Mouse (Mus musculus) forebrain, embryonic 16.5 days (tissue): ENCODE measurements at regions not wholly inside any gene's neighbourhood (a gene's known extent, or its start where the extent isn't known, plus 50 kb on each side); places are given as distances from the start of the nearest gene placed in this dataset.

Experiments used
- ATAC-seq: fragments of 200-750 bp; cut with Nextera tagmentation; 2 replicates; pipeline ENCODE4 v1.8.0; 2017; ENCODE audit warnings: mild to moderate bottlenecking, moderate library complexity
- H3K27ac ChIP-seq: fragments of 300-500 bp; sonication (generic); 2 replicates; pipeline ENCODE4 v1.5.1; 2014; ENCODE audit warnings: low read length, control low read depth
- H3K27me3 ChIP-seq: fragments of 300-500 bp; sonication (generic); replicated peaks from 2 replicates; pipeline ENCODE4 v1.6.1; 2014; ENCODE audit warnings: low read length; ENCODE audit not compliant: control insufficient read depth, insufficient read depth
- H3K36me3 ChIP-seq: fragments of 300-500 bp; sonication (generic); 2 replicates; pipeline ENCODE4 v1.6.1; 2014; ENCODE audit not compliant: control insufficient read depth, insufficient read depth
- H3K4me1 ChIP-seq: fragments of 300-500 bp; sonication (generic); replicated peaks from 2 replicates; pipeline ENCODE4 v1.6.1; 2014; ENCODE audit warnings: low read length; ENCODE audit not compliant: control insufficient read depth, insufficient read depth
- H3K4me2 ChIP-seq: fragments of 300-500 bp; sonication (generic); 2 replicates; pipeline ENCODE4 v1.6.1; 2014; ENCODE audit warnings: mild to moderate bottlenecking, low read length, control low read depth
- H3K4me3 ChIP-seq: fragments of 300-500 bp; sonication (generic); replicated peaks from 2 replicates; pipeline ENCODE4 v1.5.1; 2014; ENCODE audit warnings: mild to moderate bottlenecking, low read length, control low read depth
- H3K9ac ChIP-seq: fragments of 300-500 bp; sonication (generic); replicated peaks from 2 replicates; pipeline ENCODE4 v1.6.1; 2014; ENCODE audit warnings: low read depth, low read length, control low read depth
- H3K9me3 ChIP-seq: fragments of 300-500 bp; sonication (generic); 2 replicates; pipeline ENCODE4 v1.6.1; 2016; ENCODE audit warnings: low read length; ENCODE audit not compliant: control insufficient read depth
- WGBS: fragments of 180-500 bp; shearing (Covaris S2); extraction: QIAGEN DNeasy Blood & Tissue Kit; methylation state at CpG from one replicate; pipeline ENCODE4 v1.1.7; 2014; 5-methylcytosine and 5-hydroxymethylcytosine counted together

DNA sequence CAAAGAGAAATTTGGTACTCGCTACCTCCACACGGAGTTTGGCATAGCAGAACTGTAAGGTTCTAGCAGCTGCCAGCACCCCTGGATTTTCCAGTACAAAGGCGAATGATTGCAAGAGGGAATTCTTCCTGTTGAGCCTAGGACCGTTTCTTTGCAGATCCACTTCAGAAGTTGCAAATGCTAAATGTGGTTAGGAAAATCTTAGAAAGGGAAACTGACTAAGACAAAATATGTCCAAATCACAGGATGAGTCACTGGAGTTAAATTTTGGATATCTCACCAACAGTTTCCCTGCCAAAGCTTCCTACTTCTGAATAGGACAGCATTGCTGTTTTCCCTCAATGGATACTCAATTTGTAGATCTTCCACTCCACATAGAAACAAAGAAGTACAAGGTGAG is 395.4 kb upstream of the Ubash3b start:
- Histone ChIP-seq H3K4me3 (no peak overlapping the region), H3K27ac (no peak overlapping the region), H3K4me1 (no peaks in the 10 kb centered on the region), H3K9ac (no peak overlapping the region), H3K27me3 (no peaks in the 10 kb centered on the region), H3K9me3 (no peaks in the 10 kb centered on the region), H3K4me2 (no peak overlapping the region), H3K36me3 (peaks cover 2% of the 10 kb centered on the region; the same call in 1 of the 2 replicates)
- ATAC-seq, result no peak
- 92% methylated on average over 4 of the region's 4 CpGs for WGBS

DNA sequence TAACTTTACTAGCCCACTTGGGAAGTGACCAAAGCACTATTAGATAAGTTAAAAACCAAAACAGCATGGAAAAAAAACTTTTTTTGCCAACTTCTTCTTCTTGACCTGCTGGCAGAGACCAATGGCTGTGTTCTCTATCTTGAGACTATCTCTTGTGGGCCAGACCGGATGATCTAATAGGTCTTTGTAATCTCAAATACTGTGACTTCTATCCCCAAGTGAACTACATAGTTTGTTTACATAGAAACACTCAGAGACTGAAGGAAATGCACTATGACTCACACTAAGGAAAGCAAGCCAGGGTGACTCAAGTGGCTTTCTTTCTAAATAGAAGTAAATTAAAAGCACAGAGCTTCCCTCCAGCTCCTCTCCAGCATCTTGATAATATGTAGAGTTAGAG is 384.3 kb upstream of the Ubash3b start:
- no peaks in the 10 kb centered on the region for H3K9me3 ChIP-seq
- no peak overlapping the region for H3K4me2 ChIP-seq
- no peaks in the 10 kb centered on the region for H3K27me3 ChIP-seq
- no peak for ATAC-seq
- WGBS, result 71% methylated on average over 1 of the region's 1 CpGs
- no peaks in the 10 kb centered on the region for H3K4me1 ChIP-seq
- H3K4me3 ChIP-seq, result no peak overlapping the region
- no peak overlapping the region for H3K27ac ChIP-seq
- no peaks in the 10 kb centered on the region for H3K36me3 ChIP-seq
- H3K9ac ChIP-seq, result no peak overlapping the region

DNA sequence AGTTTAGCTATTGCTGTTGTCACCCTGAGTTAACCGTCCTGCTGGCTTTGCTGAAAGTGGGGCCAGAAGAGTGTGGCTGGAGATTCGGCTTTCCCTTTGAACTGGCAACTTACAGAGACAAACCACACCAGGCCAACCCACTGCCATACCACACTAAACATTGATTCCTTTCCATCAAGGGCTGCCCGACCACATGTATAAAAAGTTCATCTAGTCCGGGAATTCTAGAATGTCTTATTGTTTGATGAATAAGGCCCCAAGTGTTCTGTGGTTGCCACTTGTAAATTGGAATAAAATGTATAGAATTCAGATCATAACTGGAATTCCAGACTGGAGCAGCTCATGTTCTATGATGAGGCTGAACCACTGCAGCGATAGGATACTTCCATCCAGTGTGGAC is 381.0 kb upstream of the Ubash3b start:
- H3K9ac ChIP-seq, result no peak overlapping the region
- H3K4me3 ChIP-seq, result no peak overlapping the region
- no peaks in the 10 kb centered on the region for H3K27me3 ChIP-seq
- H3K27ac ChIP-seq, result no peak overlapping the region
- no peaks in the 10 kb centered on the region for H3K36me3 ChIP-seq
- 88% methylated on average over 5 of the region's 5 CpGs for WGBS
- ATAC-seq, result no peak
- no peaks in the 10 kb centered on the region for H3K4me1 ChIP-seq
- H3K4me2 ChIP-seq, result no peak overlapping the region
- H3K9me3 ChIP-seq, result no peaks in the 10 kb centered on the region

DNA sequence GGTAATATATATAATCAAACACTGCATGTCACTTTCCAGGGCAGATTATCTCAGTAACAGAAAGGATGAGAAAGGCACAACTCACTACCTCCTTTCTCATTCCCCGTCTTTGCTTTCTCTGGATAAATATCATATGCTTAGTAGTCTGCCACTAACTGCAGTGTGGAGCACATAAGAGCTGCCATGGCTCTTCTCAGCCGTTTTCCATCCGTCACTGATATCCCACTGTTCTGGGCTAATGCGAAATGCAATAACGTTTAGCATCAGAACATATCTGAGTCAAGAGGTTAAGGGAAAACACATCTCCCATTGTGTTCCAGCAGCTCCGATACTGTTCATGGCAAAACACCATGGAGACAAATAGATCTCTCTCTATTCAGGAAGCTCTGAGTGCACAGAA is 379.8 kb upstream of the Ubash3b start:
- ATAC-seq, result no peak

DNA sequence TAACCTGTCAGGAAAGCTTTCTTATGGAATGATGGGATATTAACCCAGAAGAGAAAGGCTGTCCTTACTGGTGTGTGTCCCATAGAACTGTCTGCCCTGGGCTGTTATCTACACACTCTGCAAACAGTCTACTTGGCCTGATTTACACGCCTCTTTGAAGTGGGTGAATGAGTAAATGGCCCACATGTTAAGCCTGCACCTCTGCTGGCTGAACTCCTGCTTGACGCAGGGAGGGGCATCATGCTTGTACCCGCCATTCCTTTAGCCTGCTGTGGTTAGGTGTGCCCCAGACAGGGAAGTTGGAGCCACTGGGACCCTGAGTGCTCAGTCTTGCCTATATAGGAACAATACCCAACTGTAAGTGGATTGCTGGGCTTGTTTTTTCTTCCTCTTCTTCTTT is 371.3 kb upstream of the Ubash3b start:
- Histone ChIP-seq H3K4me1 (no peaks in the 10 kb centered on the region), H3K4me3 (no peak overlapping the region), H3K9ac (no peak overlapping the region), H3K9me3 (no peaks in the 10 kb centered on the region), H3K27ac (no peak overlapping the region), H3K36me3 (no peaks in the 10 kb centered on the region), H3K27me3 (no peaks in the 10 kb centered on the region), H3K4me2 (no peak overlapping the region)
- ATAC-seq, result no peak
- 90% methylated on average over 3 of the region's 3 CpGs for WGBS

More for the DNA sequence above, 379.8 kb upstream of the Ubash3b start:
- Histone ChIP-seq H3K27ac (peak overlapping the region; percentile 22; the same call in 1 of the 2 replicates), H3K4me3 (no peak overlapping the region), H3K27me3 (no peaks in the 10 kb centered on the region), H3K9ac (no peak overlapping the region), H3K4me1 (no peaks in the 10 kb centered on the region), H3K4me2 (no peak overlapping the region), H3K9me3 (no peaks in the 10 kb centered on the region), H3K36me3 (no peaks in the 10 kb centered on the region)
- WGBS, result 75% methylated on average over 6 of the region's 6 CpGs

DNA sequence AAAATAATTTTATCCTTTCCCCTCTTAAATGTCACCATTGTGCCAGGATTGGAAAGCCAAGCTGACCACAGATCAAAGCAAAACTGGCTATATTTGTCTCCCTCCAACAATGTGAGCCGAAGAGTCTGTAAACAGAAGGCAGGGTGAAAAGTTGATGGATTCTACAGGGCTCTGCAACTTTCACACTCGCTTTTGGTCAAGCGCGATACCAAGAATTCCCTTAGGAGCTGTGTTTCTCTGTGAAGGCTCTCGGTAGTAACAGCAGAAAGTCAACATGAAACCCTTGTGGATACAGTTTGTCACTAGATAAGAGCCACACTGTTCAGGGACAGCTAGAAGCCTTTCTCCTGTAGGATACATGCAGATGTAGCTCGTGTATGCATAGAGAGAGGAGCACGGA is 370.8 kb upstream of the Ubash3b start:
- Histone ChIP-seq H3K9me3 (no peaks in the 10 kb centered on the region), H3K27ac (no peak overlapping the region), H3K36me3 (no peaks in the 10 kb centered on the region), H3K4me3 (no peak overlapping the region), H3K4me1 (no peaks in the 10 kb centered on the region), H3K9ac (no peak overlapping the region), H3K4me2 (no peak overlapping the region), H3K27me3 (no peaks in the 10 kb centered on the region)
- WGBS, result 90% methylated on average over 7 of the region's 7 CpGs
- ATAC-seq, result no peak

DNA sequence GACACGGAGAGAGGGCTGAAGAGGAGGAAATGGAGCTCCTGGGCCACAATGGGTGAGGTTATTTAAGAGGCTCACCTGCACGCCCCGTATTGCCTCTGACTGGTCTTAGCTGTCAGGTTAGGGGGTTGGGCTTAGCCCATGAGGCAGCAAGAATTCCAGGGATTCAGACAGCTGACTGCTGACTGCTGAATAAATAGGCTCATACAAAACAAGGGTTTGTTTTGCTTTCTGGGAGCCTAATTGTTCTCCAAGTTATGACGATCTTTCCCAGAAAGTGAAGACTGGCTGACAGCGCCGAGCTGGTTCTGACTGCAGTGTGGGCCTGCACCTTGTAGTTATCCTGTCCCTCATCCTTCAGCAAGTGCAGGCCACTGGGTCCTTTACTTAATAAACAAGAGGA is 370.1 kb upstream of the Ubash3b start:
- H3K4me1 ChIP-seq, result peaks cover 4% of the 10 kb centered on the region
- H3K4me2 ChIP-seq, result no peak overlapping the region
- H3K9me3 ChIP-seq, result no peaks in the 10 kb centered on the region
- no peak overlapping the region; the same call in 1 of the 2 replicates for H3K27ac ChIP-seq
- no peaks in the 10 kb centered on the region for H3K27me3 ChIP-seq
- H3K9ac ChIP-seq, result no peak overlapping the region
- ATAC-seq, result no peak
- no peaks in the 10 kb centered on the region for H3K36me3 ChIP-seq
- no peak overlapping the region for H3K4me3 ChIP-seq
- WGBS, result 80% methylated on average over 6 of the region's 6 CpGs

DNA sequence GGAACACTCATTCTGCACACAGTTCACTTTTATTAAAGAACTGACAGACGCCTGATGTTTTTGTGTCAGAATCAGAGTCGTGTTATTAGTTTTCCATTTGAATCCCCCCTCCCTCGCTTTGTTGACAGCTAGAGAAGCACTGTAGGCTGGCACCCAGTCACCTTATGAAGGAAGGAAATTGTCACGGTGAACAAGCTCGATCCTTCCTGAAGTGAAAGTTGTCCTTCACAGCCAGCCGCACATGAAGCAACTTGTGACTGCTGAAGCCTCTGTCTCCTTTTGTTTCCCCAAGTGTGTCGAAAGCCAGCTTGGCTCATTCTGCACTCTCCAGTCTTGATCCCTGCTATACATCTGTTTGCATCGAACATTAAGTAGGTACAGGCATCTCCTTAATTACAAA is 364.6 kb upstream of the Ubash3b start:
- Histone ChIP-seq H3K9me3 (no peaks in the 10 kb centered on the region), H3K4me2 (peak overlapping the region; percentile 33), H3K4me3 (no peak overlapping the region), H3K36me3 (no peaks in the 10 kb centered on the region), H3K27me3 (no peaks in the 10 kb centered on the region), H3K9ac (no peak overlapping the region), H3K4me1 (peaks cover 32% of the 10 kb centered on the region), H3K27ac (peak overlapping the region; percentile 87)
- no peak for ATAC-seq
- 10% methylated on average over 8 of the region's 8 CpGs for WGBS

DNA sequence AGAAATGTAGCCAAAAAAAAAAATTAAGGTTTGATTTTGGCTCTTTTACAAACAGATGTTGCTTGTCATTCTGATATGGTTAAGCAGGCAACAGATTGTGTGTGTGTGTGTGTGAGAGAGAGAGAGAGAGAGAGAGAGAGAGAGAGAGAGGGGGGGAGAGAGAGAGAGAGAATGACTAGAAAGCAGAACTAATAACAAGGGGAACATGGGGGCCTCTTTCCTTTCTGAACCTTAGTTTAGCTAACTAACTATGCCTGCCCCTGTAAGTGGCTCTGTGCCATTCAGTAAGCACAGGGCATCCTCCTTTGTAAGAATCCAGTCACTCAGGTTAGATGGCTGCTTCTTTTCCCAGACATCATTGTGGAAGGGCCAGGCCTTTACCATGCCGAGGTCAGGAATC is 364.0 kb upstream of the Ubash3b start:
- no peaks in the 10 kb centered on the region for H3K36me3 ChIP-seq
- H3K27me3 ChIP-seq, result no peaks in the 10 kb centered on the region
- no peak overlapping the region for H3K4me2 ChIP-seq
- no peak for ATAC-seq
- H3K9ac ChIP-seq, result no peak overlapping the region
- no peaks in the 10 kb centered on the region for H3K9me3 ChIP-seq
- peak overlapping the region; percentile 87 for H3K27ac ChIP-seq
- H3K4me1 ChIP-seq, result peaks cover 32% of the 10 kb centered on the region
- WGBS, result 38% methylated on average over 1 of the region's 1 CpGs
- H3K4me3 ChIP-seq, result no peak overlapping the region

DNA sequence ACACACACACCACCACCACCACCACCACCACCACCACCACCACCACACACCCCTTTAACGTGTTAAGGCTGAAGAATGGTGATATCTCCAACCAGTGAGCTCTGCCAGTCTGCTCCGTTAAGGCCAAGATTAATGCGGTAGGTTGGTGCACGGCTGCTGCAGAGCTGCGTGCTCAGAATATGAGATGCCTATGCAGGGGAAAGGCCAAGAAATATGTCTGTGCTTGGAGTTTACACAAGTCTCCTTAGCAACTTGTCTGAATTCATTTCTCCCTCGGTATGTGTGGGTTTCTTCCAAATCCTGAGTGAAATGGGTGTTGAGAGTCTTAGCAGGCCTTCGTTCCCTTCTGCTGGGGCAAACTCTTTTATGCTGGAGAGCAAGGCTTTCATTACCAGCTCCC is 363.1 kb upstream of the Ubash3b start:
- H3K4me3 ChIP-seq, result no peak overlapping the region
- peaks cover 32% of the 10 kb centered on the region for H3K4me1 ChIP-seq
- WGBS, result 33% methylated on average over 7 of the region's 7 CpGs
- H3K27me3 ChIP-seq, result no peaks in the 10 kb centered on the region
- peak overlapping the region; percentile 76 for H3K27ac ChIP-seq
- ATAC-seq, result peak; percentile 83
- no peaks in the 10 kb centered on the region for H3K36me3 ChIP-seq
- H3K4me2 ChIP-seq, result no peak overlapping the region
- H3K9ac ChIP-seq, result no peak overlapping the region
- H3K9me3 ChIP-seq, result no peaks in the 10 kb centered on the region
